Mouse (Mus musculus): ENCODE results near the gene Nsd2. TPM values are rescaled to one million over a fixed set of nuclear protein-coding genes. Genes with fewer than 3 reads are reported as not detected.

Nsd2 gene
- polyA plus RNA-seq, 1 experiment from 2014 or later = 70.1 TPM

- H3K4me1 ChIP-seq (ENCODE audit: insufficient read depth) = no peaks in the 10 kb centered on the region
- no peak overlapping the region for H3K9ac ChIP-seq
- no peak for DNase-seq
- peaks cover 45% of the 10 kb centered on the region for H3K36me3 ChIP-seq (ENCODE audit: insufficient read depth)
- no peaks in the 10 kb centered on the region for H3K27me3 ChIP-seq (ENCODE audit: insufficient read depth, low read length)
- WGBS = 78% methylated on average over 4 of the region's 4 CpGs
- H3K27ac ChIP-seq (ENCODE audit: low read depth) = no peak overlapping the region
- H3K9me3 ChIP-seq (ENCODE audit: low read depth, low read length) = no peaks in the 10 kb centered on the region
- no peak for ATAC-seq (ENCODE audit: insufficient read depth)
- H3K4me2 ChIP-seq = no peak overlapping the region
- H3K4me3 ChIP-seq (ENCODE audit: low read depth, low read length) = no peak overlapping the region
- no peak for TF ChIP-seq CTCF (IDR thresholded peaks at IDR 0.05; ENCODE audit: low read depth)
Measured at GRCm38 (mm10) chr5:33842549-33842948, 22.0 kb downstream of the Nsd2 start.

GRCm38 (mm10) chr5:33851466-33851865 is 30.9 kb downstream of the Nsd2 start:
- H3K4me2 ChIP-seq = no peak overlapping the region
- no peaks in the 10 kb centered on the region for H3K9me3 ChIP-seq (ENCODE audit: low read depth, low read length)
- no peak for TF ChIP-seq CTCF (IDR thresholded peaks at IDR 0.05; ENCODE audit: low read depth)
- H3K36me3 ChIP-seq (ENCODE audit: insufficient read depth) = peaks cover 57% of the 10 kb centered on the region
- 91% methylated on average over 4 of the region's 4 CpGs for WGBS
- H3K27ac ChIP-seq (ENCODE audit: low read depth) = no peak overlapping the region
- H3K27me3 ChIP-seq (ENCODE audit: insufficient read depth, low read length) = no peaks in the 10 kb centered on the region
- no peak overlapping the region for H3K9ac ChIP-seq
- no peak overlapping the region for H3K4me3 ChIP-seq (ENCODE audit: low read depth, low read length)
- no peaks in the 10 kb centered on the region for H3K4me1 ChIP-seq (ENCODE audit: insufficient read depth)
- ATAC-seq (ENCODE audit: insufficient read depth) (no peak), DNase-seq (no peak)

- no peak overlapping the region for H3K9ac ChIP-seq
- no peak for ATAC-seq (ENCODE audit: insufficient read depth)
- TF ChIP-seq CTCF (IDR thresholded peaks at IDR 0.05; ENCODE audit: low read depth) = peak; percentile 46
- no peak overlapping the region for H3K4me3 ChIP-seq (ENCODE audit: low read depth, low read length)
- no peak overlapping the region for H3K27ac ChIP-seq (ENCODE audit: low read depth)
- no peak for DNase-seq
- no peaks in the 10 kb centered on the region for H3K4me1 ChIP-seq (ENCODE audit: insufficient read depth)
- H3K9me3 ChIP-seq (ENCODE audit: low read depth, low read length) = no peaks in the 10 kb centered on the region
- no peak overlapping the region for H3K4me2 ChIP-seq
- H3K36me3 ChIP-seq (ENCODE audit: insufficient read depth) = peaks cover 62% of the 10 kb centered on the region
- WGBS = 94% methylated on average over 1 of the region's 1 CpGs
- H3K27me3 ChIP-seq (ENCODE audit: insufficient read depth, low read length) = no peaks in the 10 kb centered on the region
Measured at GRCm38 (mm10) chr5:33853086-33853485, 32.6 kb downstream of the Nsd2 start.

- H3K9ac ChIP-seq = no peak overlapping the region
- no peaks in the 10 kb centered on the region for H3K27me3 ChIP-seq (ENCODE audit: insufficient read depth, low read length)
- H3K27ac ChIP-seq (ENCODE audit: low read depth) = no peak overlapping the region
- ATAC-seq (ENCODE audit: insufficient read depth) (no peak), DNase-seq (peak; percentile 2)
- peaks cover 63% of the 10 kb centered on the region for H3K36me3 ChIP-seq (ENCODE audit: insufficient read depth)
- no peak overlapping the region for H3K4me2 ChIP-seq
- no peaks in the 10 kb centered on the region for H3K9me3 ChIP-seq (ENCODE audit: low read depth, low read length)
- 79% methylated on average over 2 of the region's 2 CpGs for WGBS
- TF ChIP-seq CTCF (IDR thresholded peaks at IDR 0.05; ENCODE audit: low read depth) = peak; percentile 12; the same call in 1 of the 2 replicates
- no peaks in the 10 kb centered on the region for H3K4me1 ChIP-seq (ENCODE audit: insufficient read depth)
- H3K4me3 ChIP-seq (ENCODE audit: low read depth, low read length) = no peak overlapping the region
Measured at GRCm38 (mm10) chr5:33854019-33854418, 33.5 kb downstream of the Nsd2 start.

- ATAC-seq (ENCODE audit: insufficient read depth) = no peak
- no peak overlapping the region for H3K4me3 ChIP-seq (ENCODE audit: low read depth, low read length)
- no peaks in the 10 kb centered on the region for H3K4me1 ChIP-seq (ENCODE audit: insufficient read depth)
- no peak overlapping the region for H3K4me2 ChIP-seq
- no peak overlapping the region for H3K27ac ChIP-seq (ENCODE audit: low read depth)
- no peak overlapping the region for H3K9ac ChIP-seq
- H3K27me3 ChIP-seq (ENCODE audit: insufficient read depth, low read length) = no peaks in the 10 kb centered on the region
- TF ChIP-seq CTCF (IDR thresholded peaks at IDR 0.05; ENCODE audit: low read depth) = no peak
- peaks cover 80% of the 10 kb centered on the region for H3K36me3 ChIP-seq (ENCODE audit: insufficient read depth)
- no peaks in the 10 kb centered on the region for H3K9me3 ChIP-seq (ENCODE audit: low read depth, low read length)
- no peak for DNase-seq
Measured at GRCm38 (mm10) chr5:33857693-33858092, 37.2 kb downstream of the Nsd2 start.

GRCm38 (mm10) chr5:33875472-33875871 is 54.9 kb downstream of the Nsd2 start:
- Histone ChIP-seq H3K9me3 (ENCODE audit: low read depth, low read length) (no peaks in the 10 kb centered on the region), H3K9ac (no peak overlapping the region), H3K4me2 (no peak overlapping the region), H3K4me3 (ENCODE audit: low read depth, low read length) (no peak overlapping the region), H3K36me3 (ENCODE audit: insufficient read depth) (peaks cover 74% of the 10 kb centered on the region), H3K27ac (ENCODE audit: low read depth) (no peak overlapping the region), H3K4me1 (ENCODE audit: insufficient read depth) (no peaks in the 10 kb centered on the region), H3K27me3 (ENCODE audit: insufficient read depth, low read length) (no peaks in the 10 kb centered on the region)
- no peak for TF ChIP-seq CTCF (IDR thresholded peaks at IDR 0.05; ENCODE audit: low read depth)
- DNase-seq (no peak), ATAC-seq (ENCODE audit: insufficient read depth) (no peak)
- 95% methylated on average over 1 of the region's 1 CpGs for WGBS

- H3K4me1 ChIP-seq (ENCODE audit: insufficient read depth) = no peaks in the 10 kb centered on the region
- ATAC-seq (ENCODE audit: insufficient read depth) = no peak
- H3K9me3 ChIP-seq (ENCODE audit: low read depth, low read length) = no peaks in the 10 kb centered on the region
- H3K4me2 ChIP-seq = no peak overlapping the region
- H3K4me3 ChIP-seq (ENCODE audit: low read depth, low read length) = no peak overlapping the region
- H3K27me3 ChIP-seq (ENCODE audit: insufficient read depth, low read length) = no peaks in the 10 kb centered on the region
- H3K27ac ChIP-seq (ENCODE audit: low read depth) = no peak overlapping the region
- TF ChIP-seq CTCF (IDR thresholded peaks at IDR 0.05; ENCODE audit: low read depth) = no peak
- H3K36me3 ChIP-seq (ENCODE audit: insufficient read depth) = peaks cover 90% of the 10 kb centered on the region
- 90% methylated on average over 4 of the region's 4 CpGs for WGBS
- DNase-seq = no peak
- H3K9ac ChIP-seq = no peak overlapping the region
Measured at GRCm38 (mm10) chr5:33881118-33881517, 60.6 kb downstream of the Nsd2 start.

GRCm38 (mm10) chr5:33893406-33893805 is 72.9 kb downstream of the Nsd2 start:
- peaks cover 96% of the 10 kb centered on the region for H3K36me3 ChIP-seq (ENCODE audit: insufficient read depth)
- DNase-seq = no peak
- TF ChIP-seq CTCF (IDR thresholded peaks at IDR 0.05; ENCODE audit: low read depth) = no peak

More at GRCm38 (mm10) chr5:33893406-33893805, 72.9 kb downstream of the Nsd2 start:
- 89% methylated on average over 6 of the region's 6 CpGs for WGBS
- H3K4me3 ChIP-seq (ENCODE audit: low read depth, low read length) = no peak overlapping the region
- no peaks in the 10 kb centered on the region for H3K27me3 ChIP-seq (ENCODE audit: insufficient read depth, low read length)
- no peaks in the 10 kb centered on the region for H3K9me3 ChIP-seq (ENCODE audit: low read depth, low read length)
- no peaks in the 10 kb centered on the region for H3K4me1 ChIP-seq (ENCODE audit: insufficient read depth)
- no peak overlapping the region for H3K27ac ChIP-seq (ENCODE audit: low read depth)
- no peak overlapping the region for H3K4me2 ChIP-seq
- no peak for ATAC-seq (ENCODE audit: insufficient read depth)
- H3K9ac ChIP-seq = no peak overlapping the region

Measured in lung, embryonic 14.5 days (tissue).